Mouse (Mus musculus): ENCODE data around the gene Dnah9. TPM values are rescaled to one million over a fixed set of nuclear protein-coding genes. Genes with fewer than 3 reads are reported as not detected.

The Dnah9 gene
- polyA plus RNA-seq, 1 experiment from 2014 or later, result 2.3 TPM

DNA sequence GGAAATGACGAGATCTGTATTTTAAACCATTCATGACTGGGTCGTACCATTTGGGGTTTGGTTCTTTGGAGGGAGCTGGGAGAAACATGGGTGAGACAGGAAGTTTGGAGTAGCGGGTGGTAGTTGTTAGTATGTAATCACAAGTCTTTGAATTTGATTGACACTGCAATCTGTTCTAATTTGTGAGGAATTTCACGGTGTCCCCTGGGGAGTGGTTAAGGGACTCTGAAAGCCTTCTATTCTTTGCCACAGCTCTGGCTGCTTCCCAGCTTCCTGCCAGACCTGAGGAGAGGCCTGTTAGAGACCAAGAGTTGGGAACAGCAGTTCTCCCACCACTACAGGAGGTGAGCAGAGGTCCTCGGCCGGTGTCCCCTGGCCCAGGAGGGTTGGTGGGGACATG is 352.1 kb downstream of the Dnah9 start:
- H3K27ac ChIP-seq, result no peak overlapping the region
- 68% methylated on average over 6 of the region's 6 CpGs for WGBS
- H3K36me3 ChIP-seq, result peaks cover 39% of the 10 kb centered on the region
- no peak overlapping the region for H3K9ac ChIP-seq (replicated peaks)
- H3K4me3 ChIP-seq (replicated peaks), result no peak overlapping the region
- no peaks in the 10 kb centered on the region for H3K27me3 ChIP-seq
- H3K4me2 ChIP-seq (replicated peaks), result no peak overlapping the region
- peaks cover 17% of the 10 kb centered on the region for H3K4me1 ChIP-seq (replicated peaks)
- ATAC-seq, result no peak
- no peaks in the 10 kb centered on the region for H3K9me3 ChIP-seq

DNA sequence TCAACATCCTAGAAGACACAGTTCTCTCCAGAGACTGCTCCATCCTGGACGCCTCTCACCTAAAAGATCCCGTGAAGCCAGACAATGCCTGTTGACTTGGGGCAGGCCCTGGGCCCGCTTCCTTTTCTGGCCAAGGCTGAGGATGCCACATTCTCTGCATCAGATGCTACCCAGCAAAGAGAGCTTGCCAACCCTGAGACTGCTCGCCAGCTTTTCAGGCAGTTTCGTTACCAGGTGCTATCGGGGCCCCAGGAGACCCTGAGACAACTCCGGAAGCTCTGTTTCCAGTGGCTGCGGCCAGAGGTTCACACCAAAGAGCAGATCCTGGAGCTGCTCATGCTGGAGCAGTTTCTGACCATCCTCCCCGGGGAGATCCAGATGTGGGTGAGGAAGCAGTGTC is 354.0 kb downstream of the Dnah9 start:
- H3K36me3 ChIP-seq, result peaks cover 37% of the 10 kb centered on the region
- no peak overlapping the region for H3K9ac ChIP-seq (replicated peaks)
- H3K27ac ChIP-seq, result no peak overlapping the region
- H3K27me3 ChIP-seq, result no peaks in the 10 kb centered on the region
- H3K4me1 ChIP-seq (replicated peaks), result peaks cover 17% of the 10 kb centered on the region
- H3K4me3 ChIP-seq (replicated peaks), result no peak overlapping the region
- no peaks in the 10 kb centered on the region for H3K9me3 ChIP-seq
- WGBS, result 94% methylated on average over 9 of the region's 9 CpGs
- H3K4me2 ChIP-seq (replicated peaks), result no peak overlapping the region
- ATAC-seq, result no peak

DNA sequence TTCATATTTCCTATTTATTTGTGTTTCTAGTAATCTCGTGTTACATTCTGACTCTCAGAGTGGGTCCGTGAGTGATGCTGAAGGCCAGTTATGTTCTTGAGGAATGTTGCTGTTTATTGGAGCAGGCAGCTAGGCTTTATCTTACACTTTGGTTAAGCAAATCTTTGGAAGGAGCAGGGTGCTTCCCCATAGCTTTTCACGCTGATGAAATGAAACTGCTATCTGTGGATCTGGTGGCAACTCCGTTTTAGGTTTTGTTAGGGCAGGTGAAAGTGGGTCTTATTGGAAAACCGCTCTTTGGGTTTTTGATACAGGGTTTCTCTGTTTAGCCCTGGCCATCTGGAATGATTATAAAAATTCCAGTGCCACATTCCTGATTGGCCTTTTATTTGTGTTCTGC is 356.3 kb downstream of the Dnah9 start:
- no peak for ATAC-seq
- Histone ChIP-seq H3K27ac (no peak overlapping the region), H3K9ac (replicated peaks) (no peak overlapping the region), H3K4me1 (replicated peaks) (peaks cover 33% of the 10 kb centered on the region), H3K9me3 (no peaks in the 10 kb centered on the region), H3K27me3 (no peaks in the 10 kb centered on the region), H3K36me3 (peaks cover 26% of the 10 kb centered on the region), H3K4me3 (replicated peaks) (no peak overlapping the region), H3K4me2 (replicated peaks) (no peak overlapping the region)
- 23% methylated on average over 5 of the region's 5 CpGs for WGBS

DNA sequence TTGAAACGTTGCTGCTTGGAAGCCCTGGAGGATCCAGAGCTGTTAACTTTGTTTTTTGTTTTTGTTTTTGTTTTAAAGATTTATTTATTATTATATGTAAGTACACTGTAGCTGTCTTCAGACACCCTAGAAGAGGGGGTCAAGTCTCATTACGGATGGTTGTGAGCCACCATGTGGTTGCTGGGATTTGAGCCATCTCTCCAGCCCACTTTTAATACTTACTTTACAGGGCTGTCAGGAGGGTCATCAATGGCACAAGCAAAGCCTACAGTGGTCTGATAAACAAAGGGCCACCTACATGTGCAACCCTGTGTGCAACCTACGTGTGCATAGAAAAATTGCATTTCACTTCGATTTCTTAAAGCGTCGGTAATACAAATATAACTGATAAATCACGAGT is 360.8 kb downstream of the Dnah9 start:
- H3K4me3 ChIP-seq (replicated peaks), result peak overlapping the region; percentile 88
- peak overlapping the region; percentile 73 for H3K4me2 ChIP-seq (replicated peaks)
- no peaks in the 10 kb centered on the region for H3K9me3 ChIP-seq
- H3K4me1 ChIP-seq (replicated peaks), result peaks cover 33% of the 10 kb centered on the region
- 0 out of 2 replicates have a peak, but pooled peaks cover 3% of the 10 kb centered on the region for H3K27me3 ChIP-seq
- H3K27ac ChIP-seq, result peak overlapping the region; percentile 80
- no peaks in the 10 kb centered on the region for H3K36me3 ChIP-seq
- WGBS, result 49% methylated on average over 7 of the region's 7 CpGs
- peak; percentile 7; the same call in 1 of the 2 replicates for ATAC-seq
- peak overlapping the region; percentile 80 for H3K9ac ChIP-seq (replicated peaks)

DNA sequence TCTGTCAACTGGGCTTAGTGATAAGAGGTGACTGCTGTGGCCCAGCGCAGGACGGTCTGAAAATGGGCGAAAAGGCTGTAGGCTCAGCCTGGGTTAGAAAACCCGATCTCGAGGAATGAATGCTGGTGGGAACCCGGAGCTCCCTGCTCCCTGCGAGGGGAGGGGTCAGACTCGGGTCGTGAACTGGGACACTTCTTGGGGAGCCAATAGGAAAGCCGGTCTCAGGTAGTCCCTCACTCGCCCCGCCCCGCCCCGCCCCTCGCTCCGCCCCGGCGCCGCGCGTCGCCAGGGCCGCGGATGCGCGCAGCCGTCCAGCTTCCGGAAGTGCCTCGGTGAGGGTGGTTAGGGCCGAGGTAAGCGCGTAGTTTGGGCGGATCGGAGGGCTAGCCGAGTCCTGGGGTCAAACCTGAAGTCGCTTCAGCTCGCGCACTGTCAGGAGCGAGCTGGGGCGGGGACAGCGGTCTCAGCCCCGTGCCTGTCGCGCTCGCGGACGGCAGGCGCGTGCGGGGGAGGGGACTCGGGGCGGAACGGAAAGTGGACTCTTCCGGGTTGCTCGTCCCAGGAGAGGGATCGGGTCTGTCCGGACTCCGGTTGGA is 361.3 kb downstream of the Dnah9 start, which contains the start of gene Zkscan6:
TSS of gene Zkscan6 (plus strand) at position 267 of the 596 bp plus-strand sequence.
- Histone ChIP-seq H3K4me2 (replicated peaks) (peak within 1 kb of the TSS; percentile 73), H3K36me3 (no peaks in the 10 kb centered on the region), H3K4me3 (replicated peaks) (peak within 1 kb of the TSS; percentile 88), H3K9ac (replicated peaks) (peak within 1 kb of the TSS; percentile 80), H3K9me3 (no peaks in the 10 kb centered on the region), H3K27me3 (0 out of 2 replicates have a peak, but pooled peaks cover 3% of the 10 kb centered on the region), H3K4me1 (replicated peaks) (peaks cover 27% of the 10 kb centered on the region), H3K27ac (peak within 1 kb of the TSS; percentile 80)
- peak; percentile 96 for ATAC-seq
- under 1% methylated on average over 57 of the region's 58 CpGs for WGBS

DNA sequence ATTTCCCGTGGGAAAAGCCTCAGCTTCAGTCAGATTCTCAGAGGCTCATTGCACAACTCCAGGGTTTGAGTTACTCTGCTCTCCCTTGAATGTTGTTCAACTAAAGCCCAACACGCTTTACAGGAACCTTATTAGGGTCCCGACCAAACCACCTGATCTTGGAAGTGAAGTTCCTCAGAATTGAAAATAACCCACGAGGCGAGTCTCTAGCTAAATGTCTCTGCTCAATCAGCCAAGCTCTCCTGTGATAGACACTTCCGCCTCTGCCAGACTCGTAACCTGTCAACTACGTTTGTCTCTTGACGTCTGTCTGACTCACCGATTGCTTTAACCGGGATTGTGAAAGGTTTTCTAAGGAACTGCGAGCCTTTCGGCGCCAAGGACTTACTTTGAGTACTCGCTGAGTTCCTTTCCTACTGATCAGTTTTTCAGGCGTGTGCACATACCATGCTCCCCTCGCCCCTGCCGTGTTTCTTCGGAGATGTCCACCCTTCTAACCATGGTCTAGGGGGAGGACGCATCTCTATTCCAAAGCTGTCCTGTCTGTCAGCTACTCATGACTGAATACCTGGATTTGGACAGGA is 361.9 kb downstream of the Dnah9 start:
- WGBS, result 3% methylated on average over 20 of the region's 20 CpGs
- no peak for ATAC-seq
- Histone ChIP-seq H3K4me3 (replicated peaks) (peak overlapping the region; percentile 88), H3K27me3 (0 out of 2 replicates have a peak, but pooled peaks cover 3% of the 10 kb centered on the region), H3K4me1 (replicated peaks) (peaks cover 22% of the 10 kb centered on the region), H3K36me3 (no peaks in the 10 kb centered on the region), H3K9me3 (no peaks in the 10 kb centered on the region), H3K27ac (peak overlapping the region; percentile 6; the same call in 1 of the 2 replicates), H3K9ac (replicated peaks) (peak overlapping the region; percentile 60), H3K4me2 (replicated peaks) (peak overlapping the region; percentile 73)

DNA sequence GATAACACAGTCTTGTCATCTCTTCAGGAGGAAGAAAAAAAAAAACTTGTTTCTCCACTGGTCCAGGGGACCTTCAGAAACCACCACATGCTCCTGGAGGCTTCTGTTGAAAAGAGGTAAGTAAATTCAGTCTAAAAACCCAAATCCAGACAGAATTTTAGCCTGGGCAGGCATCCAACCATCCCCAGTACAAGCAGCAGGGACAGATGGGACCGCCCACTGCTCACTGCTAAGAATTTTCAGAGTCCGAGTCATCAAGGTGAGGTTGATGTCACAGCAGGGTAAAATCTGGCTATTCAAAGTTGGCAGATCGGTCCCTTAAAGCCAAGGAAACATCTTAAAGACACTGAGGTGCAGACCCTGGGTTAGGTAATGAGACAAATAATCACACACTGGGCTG is 366.5 kb downstream of the Dnah9 start:
- Histone ChIP-seq H3K36me3 (no peaks in the 10 kb centered on the region), H3K4me3 (replicated peaks) (no peak overlapping the region), H3K27ac (no peak overlapping the region), H3K9ac (replicated peaks) (no peak overlapping the region), H3K27me3 (0 out of 2 replicates have a peak, but pooled peaks cover 3% of the 10 kb centered on the region), H3K4me1 (replicated peaks) (peaks cover 6% of the 10 kb centered on the region), H3K4me2 (replicated peaks) (no peak overlapping the region), H3K9me3 (no peaks in the 10 kb centered on the region)
- no peak for ATAC-seq
- WGBS, result 71% methylated on average over 3 of the region's 3 CpGs

DNA sequence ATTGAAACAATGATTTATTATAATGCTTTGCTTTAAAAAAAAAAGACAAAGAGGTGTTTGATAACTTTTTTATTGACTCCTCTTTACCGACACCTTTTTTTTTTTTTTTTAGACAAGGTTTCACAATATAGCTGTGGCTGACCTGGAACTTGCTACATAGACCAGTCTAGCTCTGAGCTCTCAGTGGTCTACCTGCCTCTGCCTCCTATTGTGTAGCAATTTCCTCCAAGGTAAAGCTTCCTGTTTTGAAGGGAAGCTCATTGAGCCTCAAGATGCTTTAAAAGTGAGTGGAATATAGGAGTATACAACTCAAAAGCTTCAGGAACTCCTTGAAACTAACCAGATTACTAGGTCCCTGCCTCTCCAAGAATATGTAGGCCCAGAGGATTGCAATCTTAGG is 372.5 kb downstream of the Dnah9 start:
- WGBS, result 97% methylated on average over 1 of the region's 1 CpGs
- Histone ChIP-seq H3K9ac (replicated peaks) (no peak overlapping the region), H3K36me3 (no peaks in the 10 kb centered on the region), H3K27me3 (no peaks in the 10 kb centered on the region), H3K4me3 (replicated peaks) (no peak overlapping the region), H3K4me2 (replicated peaks) (no peak overlapping the region), H3K4me1 (replicated peaks) (no peaks in the 10 kb centered on the region), H3K9me3 (no peaks in the 10 kb centered on the region), H3K27ac (no peak overlapping the region)
- ATAC-seq, result no peak

DNA sequence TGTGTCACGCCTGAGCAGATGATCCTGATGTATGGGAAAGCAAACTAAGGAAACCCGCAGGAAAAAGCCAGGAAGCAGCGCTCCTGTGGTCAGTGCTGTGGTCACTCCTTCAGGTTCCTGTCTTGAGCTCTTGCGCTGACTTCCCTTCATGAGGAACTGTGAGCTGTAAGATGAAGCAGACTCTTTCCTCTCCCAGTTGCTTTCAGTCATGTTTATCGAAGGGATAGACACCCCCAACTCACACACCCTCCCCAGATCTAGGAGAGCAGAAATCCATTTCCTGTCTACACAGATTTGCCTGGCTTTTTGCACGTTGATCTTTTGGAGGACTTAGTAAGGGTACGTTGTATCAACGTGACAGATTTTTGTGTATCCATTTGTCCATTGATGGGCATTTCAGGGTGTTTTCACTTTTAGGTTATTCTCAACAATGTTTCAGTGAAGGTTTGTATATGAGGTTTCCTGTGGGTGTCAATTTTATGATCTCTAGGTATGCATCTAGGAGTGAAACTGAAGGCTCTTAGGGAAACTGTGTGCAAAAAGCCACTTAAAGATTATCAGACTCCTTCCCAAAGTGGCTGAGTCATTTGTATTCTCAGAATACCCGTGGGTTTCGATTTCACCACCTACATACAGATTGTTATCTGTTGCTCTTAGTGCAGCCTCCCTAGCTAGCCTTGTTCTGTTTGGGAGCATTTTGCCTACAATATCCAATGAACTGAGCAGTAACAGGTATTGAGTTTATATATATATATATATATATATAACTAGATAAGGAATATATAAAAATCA is 373.7 kb downstream of the Dnah9 start:
- no peaks in the 10 kb centered on the region for H3K27me3 ChIP-seq
- ATAC-seq, result no peak
- no peaks in the 10 kb centered on the region for H3K4me1 ChIP-seq (replicated peaks)
- WGBS, result 82% methylated on average over 10 of the region's 10 CpGs
- H3K4me2 ChIP-seq (replicated peaks), result no peak overlapping the region
- no peaks in the 10 kb centered on the region for H3K9me3 ChIP-seq
- no peaks in the 10 kb centered on the region for H3K36me3 ChIP-seq
- no peak overlapping the region for H3K9ac ChIP-seq (replicated peaks)
- H3K27ac ChIP-seq, result no peak overlapping the region
- H3K4me3 ChIP-seq (replicated peaks), result no peak overlapping the region

DNA sequence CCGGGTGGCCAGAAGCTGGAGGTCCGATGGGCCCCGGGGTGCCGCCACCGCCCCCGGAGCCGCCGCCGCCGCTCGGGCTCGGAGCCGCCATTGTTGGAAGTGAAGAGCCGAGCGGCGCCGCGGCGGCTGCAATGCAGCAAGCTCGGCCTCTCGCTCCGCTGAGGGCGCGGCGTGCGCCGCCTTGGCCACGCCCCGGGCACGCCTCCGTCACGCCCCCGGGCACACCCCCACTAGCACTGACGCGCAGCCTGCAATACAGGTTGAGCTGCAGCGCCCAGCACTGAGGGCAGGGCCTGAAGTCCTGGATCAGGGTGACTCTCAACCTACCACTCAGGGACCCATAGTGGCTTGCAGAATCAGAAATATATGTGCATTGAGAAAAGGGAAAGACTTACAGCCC is 380.2 kb downstream of the Dnah9 start, which contains the start of gene Map2k4:
TSS of gene Map2k4 (minus strand) at position 144 of the 400 bp plus-strand sequence.
- peak; percentile 99 for ATAC-seq
- Histone ChIP-seq H3K27ac (peak within 1 kb of the TSS; percentile 93), H3K27me3 (no peaks in the 10 kb centered on the region), H3K36me3 (no peaks in the 10 kb centered on the region), H3K9ac (replicated peaks) (peak within 1 kb of the TSS; percentile 99), H3K4me1 (replicated peaks) (peaks cover 20% of the 10 kb centered on the region), H3K9me3 (no peaks in the 10 kb centered on the region), H3K4me2 (replicated peaks) (peak within 1 kb of the TSS; percentile 83), H3K4me3 (replicated peaks) (peak within 1 kb of the TSS; percentile 96)
- under 1% methylated on average over 36 of the region's 36 CpGs for WGBS

DNA sequence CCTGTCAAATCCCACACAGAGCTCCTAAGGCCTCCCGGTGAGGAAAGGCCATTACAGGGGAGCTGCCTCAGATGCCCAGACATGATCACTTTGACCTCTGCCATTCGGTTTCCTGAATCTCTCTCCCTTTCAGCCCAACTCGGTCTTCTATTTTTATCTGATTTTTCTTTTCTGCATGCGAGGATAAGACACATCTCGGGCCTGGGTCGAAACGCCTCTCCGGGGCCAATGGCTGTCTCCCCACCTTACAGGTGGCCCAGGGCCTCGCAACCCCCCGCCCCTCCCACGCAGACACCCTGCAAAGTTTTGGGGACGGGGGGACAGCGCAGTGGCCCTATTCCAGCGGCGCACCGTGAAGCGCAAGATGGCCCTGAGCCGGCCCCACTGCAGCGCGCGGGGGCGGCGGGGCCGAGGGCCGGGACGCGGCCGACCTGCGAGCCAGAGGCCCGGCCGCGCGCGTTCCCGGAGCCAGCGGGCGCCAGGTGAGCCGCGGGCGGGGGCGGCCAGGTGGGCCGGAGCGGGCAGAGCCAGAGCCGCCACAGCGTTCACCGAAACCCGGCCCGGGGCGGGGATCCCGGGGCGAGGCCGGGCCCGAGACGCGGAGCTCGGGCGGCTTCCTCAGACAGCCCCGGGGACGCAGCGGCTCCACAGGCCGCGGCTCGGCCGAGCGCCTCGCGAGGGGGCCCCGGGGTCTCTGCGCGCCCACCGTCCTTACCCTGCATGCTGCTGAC is 380.8 kb downstream of the Dnah9 start:
- under 1% methylated on average over 68 of the region's 71 CpGs for WGBS
- peak overlapping the region; percentile 99 for H3K9ac ChIP-seq (replicated peaks)
- H3K27me3 ChIP-seq, result no peaks in the 10 kb centered on the region
- peak overlapping the region; percentile 83 for H3K4me2 ChIP-seq (replicated peaks)
- peak overlapping the region; percentile 96 for H3K4me3 ChIP-seq (replicated peaks)
- H3K4me1 ChIP-seq (replicated peaks), result peaks cover 20% of the 10 kb centered on the region
- H3K36me3 ChIP-seq, result no peaks in the 10 kb centered on the region
- peak overlapping the region; percentile 93 for H3K27ac ChIP-seq
- H3K9me3 ChIP-seq, result no peaks in the 10 kb centered on the region
- ATAC-seq, result peak; percentile 94

Data from midbrain, embryonic 13.5 days (tissue).